Mouse (Mus musculus): Measurements from ENCODE around the gene Fkbp1a. TPM values are rescaled to one million over a fixed set of nuclear protein-coding genes. Genes with fewer than 3 reads are reported as not detected.

Gene Fkbp1a
- polyA plus RNA-seq, 1 experiment from 2014 or later = 562 TPM

DNA sequence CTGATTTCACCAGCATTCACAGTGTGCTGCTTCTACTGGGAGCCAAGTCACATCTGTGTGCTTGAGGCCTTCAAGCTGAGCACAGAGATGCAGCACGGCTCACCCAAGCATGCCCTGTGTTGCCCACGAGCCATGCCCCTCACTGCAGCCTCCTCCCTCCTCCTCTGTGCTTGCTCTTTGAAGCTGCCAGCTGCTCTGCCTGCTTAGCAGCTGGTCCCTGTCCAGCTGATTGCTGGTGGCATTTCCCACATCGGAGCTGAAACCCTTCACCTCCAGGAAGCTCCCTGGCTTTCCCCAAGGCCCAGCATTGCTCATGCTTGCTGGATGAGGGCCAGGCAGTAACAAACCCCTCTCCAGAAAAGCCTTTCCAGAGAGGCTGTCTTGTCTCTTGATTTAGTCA, 67.7 kb downstream of the Fkbp1a start:
- Histone ChIP-seq H3K27ac (ENCODE audit: low read depth, low read length) (no peak overlapping the region), H3K36me3 (ENCODE audit: control insufficient read depth, insufficient read depth, low read length) (no peaks in the 10 kb centered on the region), H3K27me3 (ENCODE audit: control insufficient read depth, insufficient read depth, low read length) (no peaks in the 10 kb centered on the region), H3K9me3 (ENCODE audit: control insufficient read depth, low read length) (no peaks in the 10 kb centered on the region), H3K9ac (ENCODE audit: low read length) (no peak overlapping the region), H3K4me2 (ENCODE audit: low read depth, low read length, severe bottlenecking) (no peak overlapping the region), H3K4me1 (replicated peaks; ENCODE audit: control insufficient read depth, insufficient read depth, low read length) (0 out of 2 replicates have a peak, but pooled peaks cover 4% of the 10 kb centered on the region), H3K4me3 (ENCODE audit: low read depth, low read length) (no peak overlapping the region)
- DNase-seq (ENCODE audit: low spot score) (no peak), ATAC-seq (replicated peaks; ENCODE audit: low FRiP score) (no peak)
- WGBS = 60% methylated on average over 3 of the region's 3 CpGs

Other genes starting within 250 kb of the Fkbp1a start
- not detected in 2 replicates for gene 4921509C19Rik, start 66.3 kb upstream of the Fkbp1a start, polyA plus RNA-seq (2014; fragmentation: Nextera tagmentation; extraction: Ambion mirVana)
- 282 and 286 TPM in 2 replicates for gene Nsfl1c, start 48.3 kb upstream of the Fkbp1a start, polyA plus RNA-seq (2014; fragmentation: Nextera tagmentation; extraction: Ambion mirVana)
- 0.44 and 0.83 TPM in 2 replicates for gene Sdcbp2, start 30.1 kb downstream of the Fkbp1a start, polyA plus RNA-seq (2014; fragmentation: Nextera tagmentation; extraction: Ambion mirVana)
- 2.4 and 3.6 TPM in 2 replicates for gene Snph, start 90.1 kb downstream of the Fkbp1a start, polyA plus RNA-seq (2014; fragmentation: Nextera tagmentation; extraction: Ambion mirVana)
- gene Rad21l, start 126.0 kb downstream of the Fkbp1a start, polyA plus RNA-seq (2014; fragmentation: Nextera tagmentation; extraction: Ambion mirVana) = not detected in 2 replicates
- gene Tmem74b, start 159.5 kb downstream of the Fkbp1a start, polyA plus RNA-seq (2014; fragmentation: Nextera tagmentation; extraction: Ambion mirVana) = 6.9 and 7.7 TPM in 2 replicates
- gene Psmf1, start 201.7 kb downstream of the Fkbp1a start, polyA plus RNA-seq (2014; fragmentation: Nextera tagmentation; extraction: Ambion mirVana) = 46.8 and 51.9 TPM in 2 replicates